Mouse (Mus musculus) embryonic stem cell, embryonic (primary cell): Measurements from ENCODE around the gene Btbd35f24.
"Not testable (repeated sequence)": the region's sequence is repeated elsewhere in the genome, so short reads cannot be mapped to it uniquely, and the experiment has no call there.

Source experiments
- CTCF ChIA-PET, 4 experiments: fragments of 300-600 bp in 2 of 4; fragments of 350-600 bp in 2 of 4; sonication (Branson Sonifier 250); formaldehyde crosslinking; loops; one replicate each; lab custom pipeline; 2022; ENCODE audit warnings: inconsistent platforms in 2 of 4; lab: Charles Lee
- POLR2A ChIA-PET, 4 experiments: fragments of 300-600 bp in 2 of 4; fragments of 350-600 bp in 2 of 4; sonication (Branson Sonifier 250); formaldehyde crosslinking; loops; one replicate each; lab custom pipeline; 2022; ENCODE audit warnings: antibody characterized with exemption in 4 of 4, inconsistent platforms in 1 of 4; lab: Charles Lee

The Btbd35f24 gene

GRCm38 (mm10) chrX:3195727-3196126 is at the start of gene Btbd35f24:
Gene Btbd35f24, minus strand, starts transcription at chrX:3195827.
- POLR2A ChIA-PET, CTCF ChIA-PET: not testable (repeated sequence)
